Mouse (Mus musculus) kidney, adult 2 months (tissue): ENCODE measurements around the gene Ywhae.

Experiments used
- CTCF ChIP-seq: fragments of 200-500 bp; conservative IDR thresholded peaks from 2 replicates; pipeline ENCODE4 v1.5.1; 2011; ENCODE audit warnings: low read depth, mild to moderate bottlenecking, control low read depth, low read length, moderate library complexity, mixed read lengths; ENCODE audit not compliant: insufficient read depth, insufficient read length
- POLR2A ChIP-seq: fragments of 200-500 bp; IDR thresholded peaks from one replicate; pipeline ENCODE4 v1.6.1; 2011; ENCODE audit warnings: low read depth, low read length, control low read depth

- TF ChIP-seq POLR2A (no peak), CTCF (no peak)
Measured at GRCm38 (mm10) chr11:75765161-75765560, 32.5 kb downstream of the Ywhae start.
